Mouse (Mus musculus) myocyte (in vitro differentiated cells): Measurements from ENCODE around the gene Coa3.

Experiments
- MYOG ChIP-seq, 3 experiments: IDR thresholded peaks; one replicate each; pipeline ENCODE4 v1.6.1; 2011; ENCODE audit warnings: control low read depth in 2 of 3, low read depth in 2 of 3, mild to moderate bottlenecking in 2 of 3; ENCODE audit not compliant: insufficient read length in 2 of 3, control insufficient read depth in 1 of 3, insufficient read depth in 1 of 3
- TCF12 ChIP-seq: IDR thresholded peaks from one replicate; pipeline ENCODE4 v1.6.1; 2011; ENCODE audit warnings: mild to moderate bottlenecking, control low read depth; ENCODE audit not compliant: poor library complexity, insufficient read depth, severe bottlenecking

- TF ChIP-seq TCF12 (no peak), MYOG (IDR thresholded peaks at IDR 0.05; ENCODE audit: control insufficient read depth in 1 of 3, insufficient read depth in 1 of 3, insufficient read length in 2 of 3, low read depth in 2 of 3) (no peak)
These were observed 15.6 kb downstream of the Coa3 start for GRCm38 (mm10) chr11:101263138-101263988.
